Mouse (Mus musculus): Measurements from ENCODE around the gene Gimd1.

Gene Gimd1

GRCm38 (mm10) chr3:132629601-132630239 lies at the start of gene Gimd1:
Gimd1 (plus strand) TSS chr3:132629820.
- no peak for DNase-seq

- no peak for DNase-seq
Observed at GRCm38 (mm10) chr3:132581198-132581597, 48.4 kb upstream of the Gimd1 start.

- DNase-seq = no peak
Observed at GRCm38 (mm10) chr3:132582339-132582738, 47.3 kb upstream of the Gimd1 start.

GRCm38 (mm10) chr3:132585122-132585972 lies 44.3 kb upstream of the Gimd1 start:
- DNase-seq = no peak

GRCm38 (mm10) chr3:132588146-132588545 lies 41.5 kb upstream of the Gimd1 start:
- no peak for DNase-seq

- no peak for DNase-seq
Observed at GRCm38 (mm10) chr3:132590010-132590409, 39.6 kb upstream of the Gimd1 start.

- DNase-seq = no peak
Observed at GRCm38 (mm10) chr3:132590604-132591003, 39.0 kb upstream of the Gimd1 start.

GRCm38 (mm10) chr3:132628741-132629140 lies 879 bp upstream of the Gimd1 start:
- DNase-seq = no peak

GRCm38 (mm10) chr3:132633261-132633660 lies 3.6 kb downstream of the Gimd1 start:
- DNase-seq = no peak

- DNase-seq = no peak
Observed at GRCm38 (mm10) chr3:132637080-132637479, 7.5 kb downstream of the Gimd1 start.

GRCm38 (mm10) chr3:132644071-132644470 lies 14.5 kb downstream of the Gimd1 start:
- no peak for DNase-seq

GRCm38 (mm10) chr3:132646814-132647213 lies 17.2 kb downstream of the Gimd1 start:
- DNase-seq = no peak

- DNase-seq = no peak
Observed at GRCm38 (mm10) chr3:132649368-132649767, 19.7 kb downstream of the Gimd1 start.

GRCm38 (mm10) chr3:132650191-132650590 lies 20.6 kb downstream of the Gimd1 start:
- DNase-seq = no peak

- DNase-seq = no peak
Observed at GRCm38 (mm10) chr3:132651776-132652175, 22.2 kb downstream of the Gimd1 start.

- DNase-seq = no peak
Observed at GRCm38 (mm10) chr3:132653959-132654358, 24.3 kb downstream of the Gimd1 start.

- DNase-seq = no peak
Observed at GRCm38 (mm10) chr3:132655955-132656354, 26.3 kb downstream of the Gimd1 start.

GRCm38 (mm10) chr3:132677494-132677893 lies 47.9 kb downstream of the Gimd1 start:
- DNase-seq = no peak

GRCm38 (mm10) chr3:132683447-132684230 lies 54.0 kb downstream of the Gimd1 start, which contains the start of gene Tbck:
Tbck (plus strand) TSS chr3:132684144.
- peak; percentile 92 for DNase-seq

GRCm38 (mm10) chr3:132684231-132684928 lies 54.8 kb downstream of the Gimd1 start, which contains the start of gene Aimp1:
Aimp1 (minus strand) TSS chr3:132684370.
- DNase-seq = no peak

Data from cerebellum, adult 11 months (tissue).